Mouse (Mus musculus) small intestine, adult 2 months (tissue): ENCODE results near the gene Ube2e2. TPM values are rescaled to one million over a fixed set of nuclear protein-coding genes. Genes with fewer than 3 reads are reported as not detected.

Experiments used
- H3K27ac ChIP-seq: fragments of 200-500 bp; 2 replicates; pipeline ENCODE4 v1.5.1; 2012; ENCODE audit warnings: low read depth, low read length, control low read depth, inconsistent platforms; ENCODE audit not compliant: insufficient read depth
- H3K27me3 ChIP-seq: fragments of 200-500 bp; 2 replicates; pipeline ENCODE4 v1.6.1; 2012; ENCODE audit warnings: mild to moderate bottlenecking, moderate library complexity, low read length, inconsistent platforms; ENCODE audit not compliant: control insufficient read depth, insufficient read depth
- H3K36me3 ChIP-seq: fragments of 200-500 bp; 2 replicates; pipeline ENCODE4 v1.6.1; 2012; ENCODE audit warnings: mild to moderate bottlenecking, low read length, control low read depth, inconsistent platforms; ENCODE audit not compliant: control insufficient read depth, insufficient read depth
- H3K4me1 ChIP-seq: fragments of 200-500 bp; 2 replicates; pipeline ENCODE4 v1.6.1; 2012; ENCODE audit warnings: low read length, inconsistent platforms, mixed read lengths; ENCODE audit not compliant: control insufficient read depth, insufficient read depth, insufficient read length
- H3K4me3 ChIP-seq: fragments of 200-500 bp; 2 replicates; pipeline ENCODE4 v1.5.1; 2012; ENCODE audit warnings: low read depth, mild to moderate bottlenecking, control low read depth, inconsistent platforms, low read length, moderate library complexity
- CTCF ChIP-seq: fragments of 200-500 bp; IDR thresholded peaks from 2 replicates; pipeline ENCODE4 v1.5.1; 2012; ENCODE audit warnings: low read depth, mild to moderate bottlenecking, control low read depth, inconsistent platforms, low read length, moderate library complexity, mixed read lengths; ENCODE audit not compliant: insufficient replicate concordance, insufficient read length; ENCODE audit errors: extremely low read depth
- POLR2A ChIP-seq: fragments of 200-500 bp; IDR thresholded peaks from 2 replicates; pipeline ENCODE4 v1.6.1; 2012; ENCODE audit warnings: low read depth, mild to moderate bottlenecking, control low read depth, inconsistent platforms, low read length, moderate library complexity
- WGBS: fragments of 180-500 bp; shearing (Covaris S2); methylation state at CpG from one replicate; pipeline ENCODE4 v1.1.7; 2018; 5-methylcytosine and 5-hydroxymethylcytosine counted together
- polyA plus RNA-seq: library from polyadenylated mRNA; depleted of rRNA; stranded (reverse); fragments of >200 nt; gene quantifications from 2 replicates; pipeline ENCODE4 v1.2.3, GENCODE M21; 2012

Ube2e2 gene
- polyA plus RNA-seq, 1 experiment = 20.8 TPM

GRCm38 (mm10) chr14:18828661-18829060 is 65.4 kb downstream of the Ube2e2 start:
- 98% methylated on average over 1 of the region's 1 CpGs for WGBS
- TF ChIP-seq POLR2A (no peak), CTCF (no peak)
- H3K27me3 ChIP-seq = no peaks in the 10 kb centered on the region
- H3K36me3 ChIP-seq = no peaks in the 10 kb centered on the region
- no peaks in the 10 kb centered on the region for H3K4me1 ChIP-seq
- no peak overlapping the region for H3K27ac ChIP-seq
- H3K4me3 ChIP-seq = no peak overlapping the region

GRCm38 (mm10) chr14:18826753-18827152 is 67.3 kb downstream of the Ube2e2 start:
- Histone ChIP-seq H3K4me3 (no peak overlapping the region), H3K27me3 (no peaks in the 10 kb centered on the region), H3K4me1 (no peaks in the 10 kb centered on the region), H3K27ac (no peak overlapping the region), H3K36me3 (no peaks in the 10 kb centered on the region)
- TF ChIP-seq POLR2A (no peak), CTCF (no peak)

- Histone ChIP-seq H3K36me3 (no peaks in the 10 kb centered on the region), H3K4me1 (no peaks in the 10 kb centered on the region), H3K27ac (no peak overlapping the region), H3K27me3 (no peaks in the 10 kb centered on the region), H3K4me3 (no peak overlapping the region)
- 57% methylated on average over 6 of the region's 6 CpGs for WGBS
- no peak for TF ChIP-seq CTCF
- TF ChIP-seq POLR2A = no peak
Measured at GRCm38 (mm10) chr14:18820713-18821112, 73.4 kb downstream of the Ube2e2 start.

DNA sequence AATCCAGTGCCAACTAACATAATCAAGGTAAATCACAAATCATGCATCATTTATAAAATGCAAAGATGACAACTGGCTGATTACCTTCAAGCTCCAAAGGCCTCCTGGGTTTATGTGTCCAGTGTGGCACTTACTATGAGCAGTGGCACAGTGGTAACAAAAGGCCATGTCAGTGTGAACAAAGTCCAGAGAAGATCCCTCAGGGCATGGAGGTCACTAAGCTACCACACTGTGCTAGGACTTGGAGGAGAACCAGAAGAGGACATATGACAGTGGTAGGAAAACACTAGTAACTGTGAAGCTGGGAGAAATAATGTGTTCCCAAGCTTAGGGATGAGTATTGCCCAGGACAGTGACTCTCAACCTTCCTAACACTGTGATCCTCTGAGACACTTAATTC is 97.2 kb downstream of the Ube2e2 start:
- Histone ChIP-seq H3K4me3 (no peak overlapping the region), H3K27me3 (no peaks in the 10 kb centered on the region), H3K36me3 (no peaks in the 10 kb centered on the region), H3K27ac (no peak overlapping the region), H3K4me1 (no peaks in the 10 kb centered on the region)
- TF ChIP-seq CTCF = no peak

GRCm38 (mm10) chr14:18795787-18796186 is 98.3 kb downstream of the Ube2e2 start:
- 59% methylated on average over 2 of the region's 2 CpGs for WGBS
- TF ChIP-seq POLR2A (no peak), CTCF (no peak)
- H3K4me1 ChIP-seq = no peaks in the 10 kb centered on the region

GRCm38 (mm10) chr14:18778993-18779675 is 114.9 kb downstream of the Ube2e2 start:
- 62% methylated on average over 3 of the region's 3 CpGs for WGBS
- TF ChIP-seq CTCF (no peak), POLR2A (no peak)
- H3K4me3 ChIP-seq = no peak overlapping the region

More at GRCm38 (mm10) chr14:18795787-18796186, 98.3 kb downstream of the Ube2e2 start:
- H3K27me3 ChIP-seq = no peaks in the 10 kb centered on the region
- H3K36me3 ChIP-seq = no peaks in the 10 kb centered on the region
- no peak overlapping the region for H3K4me3 ChIP-seq
- no peak overlapping the region for H3K27ac ChIP-seq

GRCm38 (mm10) chr14:18778241-18778640 is 115.8 kb downstream of the Ube2e2 start:
- WGBS = 90% methylated on average over 5 of the region's 5 CpGs
- Histone ChIP-seq H3K4me3 (no peak overlapping the region), H3K4me1 (no peaks in the 10 kb centered on the region), H3K27me3 (no peaks in the 10 kb centered on the region), H3K36me3 (no peaks in the 10 kb centered on the region), H3K27ac (no peak overlapping the region)
- TF ChIP-seq CTCF (no peak), POLR2A (no peak)

More at GRCm38 (mm10) chr14:18778993-18779675, 114.9 kb downstream of the Ube2e2 start:
- Histone ChIP-seq H3K27me3 (no peaks in the 10 kb centered on the region), H3K27ac (no peak overlapping the region), H3K4me1 (no peaks in the 10 kb centered on the region), H3K36me3 (no peaks in the 10 kb centered on the region)

DNA sequence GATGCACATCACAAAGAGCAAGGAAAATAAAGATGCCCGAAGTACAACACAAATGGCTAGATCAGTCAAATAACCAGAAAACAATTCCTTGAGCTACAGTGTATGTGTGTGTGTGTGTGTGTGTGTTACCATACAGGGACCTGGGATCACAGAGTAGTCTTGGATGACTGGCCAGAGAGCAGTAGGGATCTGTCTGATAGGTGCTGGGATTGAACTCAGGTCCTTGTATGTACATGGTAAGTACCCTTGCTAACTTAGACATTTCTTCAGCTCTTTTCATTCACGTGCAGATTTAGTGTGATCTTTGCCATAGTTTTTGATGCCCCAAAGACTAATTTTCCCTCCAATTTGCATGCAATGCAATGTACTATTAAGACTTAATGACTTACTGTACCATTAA is 117.9 kb downstream of the Ube2e2 start:
- H3K27ac ChIP-seq = no peak overlapping the region
- WGBS = 85% methylated on average over 2 of the region's 2 CpGs
- H3K27me3 ChIP-seq = no peaks in the 10 kb centered on the region
- H3K4me3 ChIP-seq = no peak overlapping the region
- H3K4me1 ChIP-seq = no peaks in the 10 kb centered on the region
- no peaks in the 10 kb centered on the region for H3K36me3 ChIP-seq
- TF ChIP-seq CTCF = no peak
- TF ChIP-seq POLR2A = no peak
